Mouse (Mus musculus): ENCODE data around the gene Efl1. TPM values are rescaled to one million over a fixed set of nuclear protein-coding genes. Genes with fewer than 3 reads are reported as not detected.

The Efl1 gene
- polyA plus RNA-seq (2015; fragmentation: Illumina TruSeq; extraction: RNeasy Lipid Tissue Mini Kit (QIAGEN cat#74804); ENCODE audit: insufficient read depth, low read depth, low replicate concordance), result 2.5 TPM

GRCm38 (mm10) chr7:82648353-82649080 is at the start of gene Efl1, which contains the start of gene Saxo2:
Gene Efl1, plus strand, starts transcription at chr7:82648614.
Gene Saxo2, minus strand, starts transcription at chr7:82648528.

Other genes with a start within 250 kb of the Efl1 start
- gene Saxo2, start 86 bp upstream of the Efl1 start, polyA plus RNA-seq (2015; fragmentation: Illumina TruSeq; extraction: RNeasy Lipid Tissue Mini Kit (QIAGEN cat#74804); ENCODE audit: insufficient read depth, low read depth, low replicate concordance), result 1.3 TPM
- gene Mex3b, start 218.7 kb downstream of the Efl1 start, polyA plus RNA-seq (2015; fragmentation: Illumina TruSeq; extraction: RNeasy Lipid Tissue Mini Kit (QIAGEN cat#74804); ENCODE audit: insufficient read depth, low read depth, low replicate concordance), result 0.46 TPM

Data from pancreas, adult 10 weeks (tissue).